Mouse (Mus musculus) bone marrow macrophage, adult 2 months (primary cell): Measurements from ENCODE around the gene Zdhhc13.

ENCODE experiments used
- CTCF ChIP-seq: IDR thresholded peaks from 2 replicates; pipeline ENCODE4 v1.5.1; 2012; ENCODE audit warnings: low read depth, mild to moderate bottlenecking, low read length, moderate library complexity
- POLR2A ChIP-seq: IDR thresholded peaks from 2 replicates; pipeline ENCODE4 v1.6.1; 2012; ENCODE audit warnings: mild to moderate bottlenecking, low read depth, low read length, borderline replicate concordance

DNA sequence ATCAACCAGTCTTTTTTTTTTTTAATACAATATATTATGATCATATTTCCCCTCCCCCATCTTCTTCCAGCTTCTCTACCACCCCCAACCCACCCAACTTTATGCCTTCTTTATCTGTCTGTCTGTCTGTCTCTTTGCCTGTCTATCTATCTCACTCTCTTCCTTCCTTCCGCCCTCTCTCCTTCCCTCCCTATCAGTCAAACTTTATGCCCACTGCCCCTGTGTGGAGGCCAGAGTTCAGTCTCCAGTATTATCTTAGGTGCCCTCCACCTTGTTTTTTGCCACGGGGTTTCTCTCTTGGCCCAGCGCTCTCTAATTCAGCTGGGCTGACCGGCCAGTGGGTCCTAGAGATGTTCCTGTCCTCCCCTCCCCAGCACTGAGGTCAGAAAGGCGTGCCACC, 37.6 kb upstream of the Zdhhc13 start:
- no peak for TF ChIP-seq CTCF
- TF ChIP-seq POLR2A, result no peak
